Mouse (Mus musculus) midbrain, postnatal 0 days (tissue): Measurements from ENCODE around the gene Spsb4. TPM values are rescaled to one million over a fixed set of nuclear protein-coding genes. Genes with fewer than 3 reads are reported as not detected.
A peak's percentile ranks its signal among the peaks of the same experiment; 100 is the strongest.

ENCODE experiments used
- ATAC-seq: fragments of 200-750 bp; cut with Nextera tagmentation; 2 replicates; pipeline ENCODE4 v1.8.0; 2017; ENCODE audit warnings: moderate number of reproducible peaks, mild to moderate bottlenecking, moderate TSS enrichment, moderate library complexity; ENCODE audit not compliant: low FRiP score
- DNase-seq: peaks from one replicate; pipeline ENCODE4 v3.0.0-alpha.2; 2015; ENCODE audit warnings: low spot score
- H3K27ac ChIP-seq: fragments of 300-500 bp; sonication (generic); 2 replicates; pipeline ENCODE4 v1.5.1; 2014; ENCODE audit warnings: low read depth, mild to moderate bottlenecking, low read length, mixed read lengths
- H3K27me3 ChIP-seq: fragments of 300-500 bp; sonication (generic); 2 replicates; pipeline ENCODE4 v1.6.1; 2014; ENCODE audit warnings: low read length, control low read depth, mixed read lengths; ENCODE audit not compliant: insufficient read depth
- H3K36me3 ChIP-seq: fragments of 300-500 bp; sonication (generic); 2 replicates; pipeline ENCODE4 v1.6.1; 2014; ENCODE audit warnings: low read length, control low read depth, mixed read lengths; ENCODE audit not compliant: insufficient read depth
- H3K4me1 ChIP-seq: fragments of 300-500 bp; sonication (generic); 2 replicates; pipeline ENCODE4 v1.6.1; 2014; ENCODE audit warnings: mild to moderate bottlenecking, control low read depth, antibody characterized with exemption, low read length, mixed read lengths; ENCODE audit not compliant: insufficient read depth
- H3K4me2 ChIP-seq: fragments of 300-500 bp; sonication (generic); 2 replicates; pipeline ENCODE4 v1.6.1; 2014; ENCODE audit warnings: low read depth, mild to moderate bottlenecking, low read length, mixed read lengths; ENCODE audit not compliant: poor library complexity, severe bottlenecking
- H3K4me3 ChIP-seq: fragments of 300-500 bp; sonication (generic); 2 replicates; pipeline ENCODE4 v1.5.1; 2014; ENCODE audit warnings: low read depth, mild to moderate bottlenecking, low read length, moderate library complexity
- H3K9ac ChIP-seq: fragments of 300-500 bp; sonication (generic); replicated peaks from 2 replicates; pipeline ENCODE4 v1.6.1; 2014; ENCODE audit warnings: mild to moderate bottlenecking, low read length, moderate library complexity, mixed read lengths; ENCODE audit not compliant: poor library complexity, severe bottlenecking
- H3K9me3 ChIP-seq: fragments of 300-500 bp; sonication (generic); 2 replicates; pipeline ENCODE4 v1.6.1; 2016; ENCODE audit warnings: low read length, control low read depth
- CTCF ChIP-seq: IDR thresholded peaks from 2 replicates; pipeline ENCODE4 v1.5.1; 2016; ENCODE audit warnings: antibody characterized with exemption, mild to moderate bottlenecking
- WGBS: fragments of 180-500 bp; shearing (Covaris S2); extraction: QIAGEN DNeasy Blood & Tissue Kit; methylation state at CpG from one replicate; pipeline ENCODE4 v1.1.7; 2014; 5-methylcytosine and 5-hydroxymethylcytosine counted together
- polyA plus RNA-seq: library from polyadenylated mRNA; unstranded; fragments of >200 nt; fragmentation: Nextera tagmentation; extraction: Ambion mirVana; gene quantifications from 2 replicates; pipeline ENCODE4 v1.2.1, GENCODE M21; 2015
- total RNA-seq: library from RNA; depleted of rRNA; stranded (reverse); fragments of >200 nt; gene quantifications from 2 replicates; pipeline ENCODE4 v1.2.3, GENCODE M21; 2014

Gene Spsb4
- total and polyA plus RNA-seq, 2 experiments from 2014 or later, result 21.2 to 38.9 TPM

- H3K9me3 ChIP-seq, result no peaks in the 10 kb centered on the region
- no peak for DNase-seq
- no peak overlapping the region for H3K9ac ChIP-seq
- no peak for TF ChIP-seq CTCF
- H3K36me3 ChIP-seq, result no peaks in the 10 kb centered on the region
- H3K27ac ChIP-seq, result no peak overlapping the region
- no peak for ATAC-seq
- no peaks in the 10 kb centered on the region for H3K27me3 ChIP-seq
- H3K4me2 ChIP-seq, result no peak overlapping the region
- H3K4me3 ChIP-seq, result no peak overlapping the region
- H3K4me1 ChIP-seq, result 0 out of 2 replicates have a peak, but pooled peaks cover 4% of the 10 kb centered on the region
- WGBS, result 86% methylated on average over 8 of the region's 8 CpGs
Measured at GRCm38 (mm10) chr9:97020152-97020551, 1.5 kb upstream of the Spsb4 start.

DNA sequence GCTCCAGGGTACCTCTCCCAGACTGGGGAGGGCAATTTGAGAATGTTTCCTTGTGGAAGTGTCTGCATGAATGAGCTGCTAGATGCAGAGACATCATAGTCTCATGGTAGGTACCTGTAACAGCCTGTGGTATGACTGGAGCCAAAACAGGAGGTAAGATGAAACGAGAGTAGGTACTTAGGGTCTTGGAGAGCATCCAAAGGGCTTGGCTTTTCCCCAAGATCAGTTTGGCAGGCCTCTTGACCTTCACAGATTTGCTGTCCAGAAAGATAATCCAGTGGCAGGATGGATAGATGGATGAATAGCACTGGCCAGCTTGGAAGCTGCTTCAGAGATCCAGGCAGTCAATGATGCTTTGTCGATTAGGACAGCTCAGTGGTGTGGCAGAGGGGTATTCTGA, 1.0 kb upstream of the Spsb4 start:
- 0 out of 2 replicates have a peak, but pooled peaks cover 4% of the 10 kb centered on the region for H3K4me1 ChIP-seq
- WGBS, result 58% methylated on average over 2 of the region's 2 CpGs
- no peaks in the 10 kb centered on the region for H3K27me3 ChIP-seq
- no peak for TF ChIP-seq CTCF
- H3K9me3 ChIP-seq, result no peaks in the 10 kb centered on the region
- H3K4me3 ChIP-seq, result peak overlapping the region; percentile 83; the same call in 1 of the 2 replicates
- no peak for ATAC-seq
- H3K4me2 ChIP-seq, result peak overlapping the region; percentile 87
- H3K9ac ChIP-seq, result no peak overlapping the region
- H3K36me3 ChIP-seq, result no peaks in the 10 kb centered on the region
- DNase-seq, result no peak
- H3K27ac ChIP-seq, result peak overlapping the region; percentile 91; the same call in 1 of the 2 replicates

DNA sequence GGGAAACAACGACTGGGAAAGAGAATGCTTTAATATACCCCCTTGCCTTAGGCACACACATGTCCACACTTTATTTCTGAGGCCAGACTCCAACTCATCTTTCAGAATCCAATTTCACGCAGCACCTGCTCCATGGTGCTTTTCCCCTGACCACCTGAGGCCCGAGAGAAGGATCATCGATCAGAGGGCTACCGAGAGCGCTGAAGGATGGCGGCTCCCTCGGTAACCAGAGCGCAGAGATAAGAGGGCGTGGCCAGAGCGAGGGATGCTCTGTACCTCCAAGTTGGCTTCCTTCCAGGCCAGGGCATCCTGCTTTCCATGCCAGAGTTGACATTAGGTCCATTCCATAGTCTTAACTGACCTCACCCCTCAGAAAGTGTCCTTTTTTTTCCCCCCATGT, 588 bp upstream of the Spsb4 start:
- peak; percentile 28; the same call in 1 of the 2 replicates for ATAC-seq
- 1% methylated on average over 11 of the region's 11 CpGs for WGBS
- TF ChIP-seq CTCF, result no peak
- peak overlapping the region; percentile 91 for H3K27ac ChIP-seq
- peak; percentile 70 for DNase-seq
- 0 out of 2 replicates have a peak, but pooled peaks cover 4% of the 10 kb centered on the region for H3K4me1 ChIP-seq
- H3K4me3 ChIP-seq, result peak overlapping the region; percentile 83
- H3K9ac ChIP-seq, result peak overlapping the region; percentile 93
- no peaks in the 10 kb centered on the region for H3K36me3 ChIP-seq
- H3K4me2 ChIP-seq, result peak overlapping the region; percentile 87
- no peaks in the 10 kb centered on the region for H3K27me3 ChIP-seq
- H3K9me3 ChIP-seq, result no peaks in the 10 kb centered on the region

- ATAC-seq (peak; percentile 70), DNase-seq (peak; percentile 87)
- peaks cover 9% of the 10 kb centered on the region for H3K4me1 ChIP-seq
- peak overlapping the region; percentile 91 for H3K27ac ChIP-seq
- peak overlapping the region; percentile 93 for H3K9ac ChIP-seq
- H3K4me3 ChIP-seq, result peak overlapping the region; percentile 83
- peak overlapping the region; percentile 87 for H3K4me2 ChIP-seq
- no peaks in the 10 kb centered on the region for H3K27me3 ChIP-seq
- H3K9me3 ChIP-seq, result no peaks in the 10 kb centered on the region
- 0% methylated on average over 60 of the region's 62 CpGs for WGBS
- TF ChIP-seq CTCF, result peak; percentile 65
- H3K36me3 ChIP-seq, result no peaks in the 10 kb centered on the region
Measured at GRCm38 (mm10) chr9:97017811-97018641, 617 bp downstream of the Spsb4 start.

DNA sequence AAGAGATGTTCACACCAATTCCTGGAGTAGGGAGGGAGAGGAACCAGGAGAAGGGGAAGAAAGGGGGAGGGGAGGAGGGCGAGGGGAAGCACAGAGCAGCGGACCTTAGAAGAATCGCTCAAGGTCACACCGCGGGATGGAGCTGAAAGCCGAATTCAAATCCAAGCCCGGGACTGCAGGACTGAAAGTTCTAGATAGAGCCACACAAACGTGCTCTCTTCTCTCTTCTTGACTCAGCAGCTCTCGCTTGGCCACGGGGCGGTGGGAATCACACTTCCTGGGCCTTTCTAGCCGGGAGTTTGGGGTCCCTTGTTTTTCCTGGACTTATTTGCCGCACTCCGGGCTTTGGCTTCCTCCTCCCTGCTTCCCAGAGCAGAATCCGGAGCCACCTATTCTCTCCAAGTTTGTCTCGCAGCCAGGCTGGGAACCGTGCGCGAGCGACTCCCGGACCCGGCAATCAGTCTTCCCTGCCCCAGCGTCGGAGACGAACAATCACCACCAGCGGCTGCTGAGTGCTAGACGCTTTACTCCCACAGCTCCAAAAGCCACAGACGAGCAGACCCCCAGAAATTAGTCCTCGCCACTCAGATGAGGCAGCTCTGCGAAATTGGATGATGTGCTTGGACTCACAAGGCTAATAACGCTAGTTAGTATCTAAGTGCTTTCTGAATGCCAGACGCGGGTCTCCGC, 1.4 kb downstream of the Spsb4 start:
- peak overlapping the region; percentile 91 for H3K27ac ChIP-seq
- DNase-seq (peak; percentile 53), ATAC-seq (no peak)
- H3K4me2 ChIP-seq, result peak overlapping the region; percentile 87
- no peaks in the 10 kb centered on the region for H3K27me3 ChIP-seq
- H3K9me3 ChIP-seq, result no peaks in the 10 kb centered on the region
- H3K4me3 ChIP-seq, result peak overlapping the region; percentile 83
- 1% methylated on average over 33 of the region's 34 CpGs for WGBS
- no peak for TF ChIP-seq CTCF
- peak overlapping the region; percentile 93 for H3K9ac ChIP-seq
- H3K4me1 ChIP-seq, result peaks cover 16% of the 10 kb centered on the region
- H3K36me3 ChIP-seq, result no peaks in the 10 kb centered on the region

DNA sequence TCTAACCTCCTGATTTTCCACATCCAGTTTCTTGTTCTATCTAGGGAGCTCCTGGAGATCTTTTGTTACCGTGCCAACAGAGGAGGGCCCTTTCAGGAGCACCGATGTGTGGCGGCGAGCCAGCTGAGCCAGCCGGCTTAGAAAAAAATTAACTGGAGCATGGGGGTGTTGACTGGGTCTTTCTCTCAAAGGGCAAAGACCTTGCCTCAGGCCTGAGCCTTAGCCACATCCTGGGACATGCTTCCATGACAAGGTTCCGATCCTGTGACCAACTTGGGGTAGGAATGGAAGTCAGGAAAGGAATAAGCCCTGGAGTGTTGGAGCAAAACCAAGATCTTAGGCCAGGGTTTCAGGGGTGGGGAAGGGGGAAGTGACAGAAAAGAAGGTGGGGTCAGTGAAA, 2.9 kb downstream of the Spsb4 start:
- no peak overlapping the region for H3K27ac ChIP-seq
- peak overlapping the region; percentile 87 for H3K4me2 ChIP-seq
- H3K36me3 ChIP-seq, result no peaks in the 10 kb centered on the region
- no peak overlapping the region for H3K9ac ChIP-seq
- WGBS, result 20% methylated on average over 6 of the region's 6 CpGs
- no peaks in the 10 kb centered on the region for H3K9me3 ChIP-seq
- no peak for TF ChIP-seq CTCF
- ATAC-seq, result no peak
- no peak overlapping the region for H3K4me3 ChIP-seq
- peak; percentile 86 for DNase-seq
- H3K27me3 ChIP-seq, result no peaks in the 10 kb centered on the region
- H3K4me1 ChIP-seq, result peaks cover 16% of the 10 kb centered on the region
